Mouse (Mus musculus): ENCODE results near the gene Evx1. TPM values are rescaled to one million over a fixed set of nuclear protein-coding genes. Genes with fewer than 3 reads are reported as not detected.
"Not testable (repeated sequence)": the region's sequence is repeated elsewhere in the genome, so short reads cannot be mapped to it uniquely, and the experiment has no call there.

Evx1 gene
- polyA plus RNA-seq, 1 experiment from 2014 or later: not detected

DNA sequence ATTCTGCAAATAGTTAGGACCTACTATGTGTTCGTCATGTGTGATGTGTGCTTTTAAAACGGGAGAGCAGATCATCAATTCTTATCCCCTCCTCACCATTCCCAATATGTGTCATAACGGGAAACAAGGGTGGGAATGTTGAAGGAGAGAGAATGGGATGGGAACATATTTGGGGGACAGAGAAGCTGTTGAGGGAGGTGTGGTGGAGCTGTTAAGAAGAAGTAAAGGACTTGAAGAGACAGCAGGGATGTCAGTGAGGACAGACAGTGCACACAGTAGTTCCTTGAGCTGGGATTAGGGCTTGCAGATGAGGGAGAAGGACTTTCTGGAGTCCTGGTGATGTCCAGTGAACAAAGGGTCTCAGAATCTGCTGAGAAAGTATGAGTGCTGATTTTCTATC is 10.8 kb downstream of the Evx1 start:
- WGBS: 53% methylated on average over 3 of the region's 3 CpGs

GRCm38 (mm10) chr6:52346816-52347215 is 33.5 kb downstream of the Evx1 start:
- H3K4me3 ChIP-seq; H3K4me1 ChIP-seq (replicated peaks); ATAC-seq (ENCODE audit: insufficient number of reproducible peaks, low FRiP score); H3K27ac ChIP-seq (ENCODE audit: poor library complexity, severe bottlenecking); H3K9me3 ChIP-seq (replicated peaks); H3K9ac ChIP-seq; H3K4me2 ChIP-seq; H3K36me3 ChIP-seq; H3K27me3 ChIP-seq (replicated peaks): not testable (repeated sequence)
- WGBS: 89% methylated on average over 16 of the region's 16 CpGs

More for the DNA sequence above, 10.8 kb downstream of the Evx1 start:
- Histone ChIP-seq H3K4me1 (replicated peaks) (peaks cover 4% of the 10 kb centered on the region), H3K27ac (ENCODE audit: poor library complexity, severe bottlenecking) (no peak overlapping the region), H3K4me3 (no peak overlapping the region), H3K4me2 (no peak overlapping the region), H3K9me3 (replicated peaks) (no peaks in the 10 kb centered on the region), H3K9ac (no peak overlapping the region), H3K27me3 (replicated peaks) (peaks cover 84% of the 10 kb centered on the region), H3K36me3 (no peaks in the 10 kb centered on the region)
- no peak for ATAC-seq (ENCODE audit: insufficient number of reproducible peaks, low FRiP score)

DNA sequence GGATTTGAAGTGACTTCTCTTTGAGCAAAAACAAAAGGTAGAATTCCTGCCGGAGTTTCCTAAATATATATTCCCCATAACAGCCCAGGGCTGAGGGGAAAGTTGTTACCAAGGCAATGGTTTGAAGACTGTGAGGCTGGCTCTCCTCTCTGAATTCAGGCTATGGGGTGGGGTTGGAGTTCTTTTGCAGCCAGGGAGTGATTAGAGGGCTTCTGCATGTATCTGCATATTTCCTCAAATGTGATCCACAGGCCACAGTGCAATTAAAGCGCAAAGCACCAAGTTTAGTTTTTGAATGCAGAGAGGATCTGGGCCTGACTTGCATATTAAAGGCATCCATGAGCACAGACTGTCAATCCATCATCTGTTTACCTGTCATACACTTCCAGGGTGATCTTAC is 52.7 kb downstream of the Evx1 start:
- Histone ChIP-seq H3K4me1 (replicated peaks) (peaks cover 11% of the 10 kb centered on the region), H3K4me2 (no peak overlapping the region), H3K9ac (no peak overlapping the region), H3K36me3 (no peaks in the 10 kb centered on the region), H3K4me3 (no peak overlapping the region), H3K9me3 (replicated peaks) (no peaks in the 10 kb centered on the region), H3K27ac (ENCODE audit: poor library complexity, severe bottlenecking) (no peak overlapping the region), H3K27me3 (replicated peaks) (peaks cover 7% of the 10 kb centered on the region; the same call in 1 of the 2 replicates)
- 81% methylated on average over 2 of the region's 2 CpGs for WGBS
- no peak for ATAC-seq (ENCODE audit: insufficient number of reproducible peaks, low FRiP score)

- Histone ChIP-seq H3K4me2 (no peak overlapping the region), H3K36me3 (no peaks in the 10 kb centered on the region), H3K27ac (ENCODE audit: poor library complexity, severe bottlenecking) (no peak overlapping the region), H3K4me3 (no peak overlapping the region), H3K4me1 (replicated peaks) (peaks cover 11% of the 10 kb centered on the region), H3K9ac (no peak overlapping the region), H3K27me3 (replicated peaks) (peaks cover 7% of the 10 kb centered on the region; the same call in 1 of the 2 replicates), H3K9me3 (replicated peaks) (no peaks in the 10 kb centered on the region)
- 63% methylated on average over 11 of the region's 11 CpGs for whole genome bisulfite sequencing
- ATAC-seq (ENCODE audit: insufficient number of reproducible peaks, low FRiP score): no peak
Measured at GRCm38 (mm10) chr6:52366533-52366932, 53.2 kb downstream of the Evx1 start.

DNA sequence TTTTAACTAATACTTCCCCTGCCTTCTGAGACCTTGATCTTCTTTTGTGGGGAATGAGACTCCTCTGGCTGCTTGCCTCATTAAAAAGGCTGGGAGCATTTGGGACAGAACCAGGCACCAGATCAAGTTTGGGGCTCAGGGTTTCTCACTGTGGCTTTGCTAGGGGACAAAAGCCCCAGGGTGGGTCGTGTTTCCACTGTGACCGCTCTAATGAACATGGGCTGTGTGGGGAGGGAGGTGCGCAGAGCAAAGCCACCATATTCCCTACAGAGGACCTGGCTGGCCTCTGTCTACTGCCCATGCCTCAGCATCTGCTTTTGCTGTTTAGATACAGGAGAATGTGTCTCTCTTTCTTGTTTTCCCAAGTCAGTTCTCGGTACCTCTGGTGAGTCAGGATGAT is 53.8 kb downstream of the Evx1 start:
- Histone ChIP-seq H3K9me3 (replicated peaks) (no peaks in the 10 kb centered on the region), H3K4me1 (replicated peaks) (peaks cover 11% of the 10 kb centered on the region), H3K27ac (ENCODE audit: poor library complexity, severe bottlenecking) (no peak overlapping the region), H3K36me3 (no peaks in the 10 kb centered on the region), H3K4me2 (no peak overlapping the region), H3K27me3 (replicated peaks) (peaks cover 7% of the 10 kb centered on the region; the same call in 1 of the 2 replicates), H3K4me3 (no peak overlapping the region), H3K9ac (no peak overlapping the region)
- WGBS: 79% methylated on average over 4 of the region's 4 CpGs
- ATAC-seq (ENCODE audit: insufficient number of reproducible peaks, low FRiP score): no peak

Other genes with a start within 250 kb of the Evx1 start
- gene Hoxa1, start 155.2 kb upstream of the Evx1 start, polyA plus RNA-seq (2016; fragmentation: Nextera tagmentation; extraction: Ambion mirVana): 0.89 and 1.3 TPM in 2 replicates
- 0.98 and 1.2 TPM in 2 replicates for gene Hoxa2, start 148.7 kb upstream of the Evx1 start, polyA plus RNA-seq (2016; fragmentation: Nextera tagmentation; extraction: Ambion mirVana)
- 0.15 and 0.36 TPM in 2 replicates for gene 5730596B20Rik, start 136.0 kb upstream of the Evx1 start, polyA plus RNA-seq (2016; fragmentation: Nextera tagmentation; extraction: Ambion mirVana)
- gene Hoxa4, start 121.7 kb upstream of the Evx1 start, polyA plus RNA-seq (2016; fragmentation: Nextera tagmentation; extraction: Ambion mirVana): 0.38 and 0.39 TPM in 2 replicates
- gene Hoxa5, start 108.9 kb upstream of the Evx1 start, polyA plus RNA-seq (2016; fragmentation: Nextera tagmentation; extraction: Ambion mirVana): 0.96 and 1.7 TPM in 2 replicates
- gene Hoxa6, start 104.8 kb upstream of the Evx1 start, polyA plus RNA-seq (2016; fragmentation: Nextera tagmentation; extraction: Ambion mirVana): not detected in 2 replicates
- 0.72 and 0.80 TPM in 2 replicates for gene Hoxa3, start 100.2 kb upstream of the Evx1 start, polyA plus RNA-seq (2016; fragmentation: Nextera tagmentation; extraction: Ambion mirVana)
- gene Gm28308, start 100.2 kb upstream of the Evx1 start, polyA plus RNA-seq (2016; fragmentation: Nextera tagmentation; extraction: Ambion mirVana): not detected in 2 replicates
- gene Hoxa7, start 91.6 kb upstream of the Evx1 start, polyA plus RNA-seq (2016; fragmentation: Nextera tagmentation; extraction: Ambion mirVana): 0.44 TPM in 1 of 2 replicates, not detected in the other
- gene Hoxa9, start 82.4 kb upstream of the Evx1 start, polyA plus RNA-seq (2016; fragmentation: Nextera tagmentation; extraction: Ambion mirVana): 0.48 and 0.54 TPM in 2 replicates
- 0.31 and 0.60 TPM in 2 replicates for gene Hoxa10, start 72.6 kb upstream of the Evx1 start, polyA plus RNA-seq (2016; fragmentation: Nextera tagmentation; extraction: Ambion mirVana)
- 0.09 TPM in 1 of 2 replicates, not detected in the other for gene Hoxa11, start 67.7 kb upstream of the Evx1 start, polyA plus RNA-seq (2016; fragmentation: Nextera tagmentation; extraction: Ambion mirVana)
- gene Hoxa13, start 52.6 kb upstream of the Evx1 start, polyA plus RNA-seq (2016; fragmentation: Nextera tagmentation; extraction: Ambion mirVana): 0.10 TPM in 1 of 2 replicates, not detected in the other